Mouse (Mus musculus) cerebral cortex, adult 2 months (tissue): ENCODE data around the gene Abtb2.

Experiments used
- WGBS: fragments of 180-500 bp; shearing (Covaris S2); methylation state at CpG from one replicate; pipeline ENCODE4 v1.1.7; 2018; 5-methylcytosine and 5-hydroxymethylcytosine counted together

The Abtb2 gene

GRCm38 (mm10) chr2:103692810-103693209, 126.7 kb downstream of the Abtb2 start:
- 100% methylated on average over 1 of the region's 1 CpGs for WGBS

GRCm38 (mm10) chr2:103694777-103695563, 128.9 kb downstream of the Abtb2 start:
- 82% methylated on average over 4 of the region's 4 CpGs for WGBS

- 77% methylated on average over 3 of the region's 3 CpGs for WGBS
Measured at GRCm38 (mm10) chr2:103696177-103696576, 130.1 kb downstream of the Abtb2 start.

- 81% methylated on average over 12 of the region's 12 CpGs for WGBS
Measured at GRCm38 (mm10) chr2:103700514-103700913, 134.4 kb downstream of the Abtb2 start.

GRCm38 (mm10) chr2:103703336-103703735, 137.2 kb downstream of the Abtb2 start:
- WGBS: 85% methylated on average over 10 of the region's 10 CpGs

- WGBS: 84% methylated on average over 4 of the region's 4 CpGs
Measured at GRCm38 (mm10) chr2:103703865-103704264, 137.8 kb downstream of the Abtb2 start.

GRCm38 (mm10) chr2:103705826-103706225, 139.7 kb downstream of the Abtb2 start:
- 85% methylated on average over 4 of the region's 4 CpGs for WGBS

- 40% methylated on average over 11 of the region's 11 CpGs for whole genome bisulfite sequencing
Measured at GRCm38 (mm10) chr2:103706226-103706625, 140.1 kb downstream of the Abtb2 start.

- 87% methylated on average over 6 of the region's 6 CpGs for WGBS
Measured at GRCm38 (mm10) chr2:103707056-103707776, 141.1 kb downstream of the Abtb2 start.

- 88% methylated on average over 7 of the region's 7 CpGs for WGBS
Measured at GRCm38 (mm10) chr2:103710849-103711248, 144.7 kb downstream of the Abtb2 start.

- WGBS: 96% methylated on average over 7 of the region's 7 CpGs
Measured at GRCm38 (mm10) chr2:103713831-103714230, 147.7 kb downstream of the Abtb2 start.

GRCm38 (mm10) chr2:103714412-103714811, 148.3 kb downstream of the Abtb2 start:
- 72% methylated on average over 4 of the region's 4 CpGs for WGBS

GRCm38 (mm10) chr2:103718594-103719291, 152.6 kb downstream of the Abtb2 start:
- 56% methylated on average over 8 of the region's 8 CpGs for WGBS

GRCm38 (mm10) chr2:103719292-103719646, 153.2 kb downstream of the Abtb2 start:
- WGBS: 94% methylated on average over 7 of the region's 7 CpGs

- WGBS: 74% methylated on average over 2 of the region's 2 CpGs
Measured at GRCm38 (mm10) chr2:103724521-103724920, 158.4 kb downstream of the Abtb2 start.

- WGBS: 84% methylated on average over 12 of the region's 12 CpGs
Measured at GRCm38 (mm10) chr2:103728027-103728540, 162.0 kb downstream of the Abtb2 start.

- WGBS: 42% methylated on average over 8 of the region's 8 CpGs
Measured at GRCm38 (mm10) chr2:103730999-103731398, 164.9 kb downstream of the Abtb2 start.

GRCm38 (mm10) chr2:103731423-103731822, 165.3 kb downstream of the Abtb2 start:
- 57% methylated on average over 6 of the region's 6 CpGs for WGBS

- 98% methylated on average over 6 of the region's 6 CpGs for WGBS
Measured at GRCm38 (mm10) chr2:103742821-103743220, 176.7 kb downstream of the Abtb2 start.

- 100% methylated on average over 2 of the region's 2 CpGs for WGBS
Measured at GRCm38 (mm10) chr2:103743536-103743935, 177.4 kb downstream of the Abtb2 start.

GRCm38 (mm10) chr2:103743988-103744387, 177.9 kb downstream of the Abtb2 start:
- 82% methylated on average over 7 of the region's 7 CpGs for WGBS

- 74% methylated on average over 5 of the region's 5 CpGs for WGBS
Measured at GRCm38 (mm10) chr2:103745481-103745880, 179.4 kb downstream of the Abtb2 start.
